Mouse (Mus musculus): Measurements from ENCODE around the gene Vav3. TPM values are rescaled to one million over a fixed set of nuclear protein-coding genes. Genes with fewer than 3 reads are reported as not detected.
A peak's percentile ranks its signal among the peaks of the same experiment; 100 is the strongest.
"Not testable (repeated sequence)": the region's sequence is repeated elsewhere in the genome, so short reads cannot be mapped to it uniquely, and the experiment has no call there.

The Vav3 gene
- total RNA-seq, 2 experiments from 2014 or later, result 2.2 to 3.3 TPM

DNA sequence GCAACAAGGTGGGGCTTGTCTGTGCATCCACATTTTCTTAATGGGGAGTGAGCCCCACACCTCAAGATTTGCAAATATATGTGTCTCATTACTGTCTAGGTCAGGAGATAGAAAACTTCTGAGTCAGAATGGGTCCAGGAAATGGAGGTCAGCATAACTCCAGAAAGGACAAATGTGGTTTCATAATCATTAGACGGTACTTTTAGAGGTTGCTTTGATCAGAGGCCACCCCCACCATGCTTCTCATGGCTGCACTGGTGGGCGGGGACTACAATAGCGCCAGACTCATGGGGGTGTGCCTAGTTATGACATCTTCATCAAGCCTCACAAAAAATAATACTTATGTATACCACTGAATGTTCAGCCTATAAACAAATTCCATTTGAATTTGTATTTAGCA, 103.6 kb downstream of the Vav3 start:
- DNase-seq, result no peak

DNA sequence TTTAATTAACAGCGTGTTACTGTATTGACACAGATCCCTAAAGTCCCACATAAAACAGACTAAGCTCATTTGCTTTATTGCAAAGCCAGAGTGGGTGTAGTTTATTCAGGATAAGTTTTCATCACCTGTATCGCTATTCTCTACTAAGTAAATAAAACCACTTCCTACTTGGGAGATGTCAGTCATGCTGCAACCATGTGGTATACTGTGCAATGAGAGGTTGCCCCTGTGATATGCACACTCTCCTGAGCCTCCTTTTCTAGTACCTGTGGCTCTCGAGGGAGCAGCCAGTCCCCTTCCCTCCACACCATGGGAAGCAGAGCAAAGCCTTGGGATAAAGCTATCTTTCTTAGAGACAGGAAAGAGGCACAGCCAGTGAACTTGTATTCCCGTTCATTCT, 106.5 kb downstream of the Vav3 start:
- no peak for DNase-seq

DNA sequence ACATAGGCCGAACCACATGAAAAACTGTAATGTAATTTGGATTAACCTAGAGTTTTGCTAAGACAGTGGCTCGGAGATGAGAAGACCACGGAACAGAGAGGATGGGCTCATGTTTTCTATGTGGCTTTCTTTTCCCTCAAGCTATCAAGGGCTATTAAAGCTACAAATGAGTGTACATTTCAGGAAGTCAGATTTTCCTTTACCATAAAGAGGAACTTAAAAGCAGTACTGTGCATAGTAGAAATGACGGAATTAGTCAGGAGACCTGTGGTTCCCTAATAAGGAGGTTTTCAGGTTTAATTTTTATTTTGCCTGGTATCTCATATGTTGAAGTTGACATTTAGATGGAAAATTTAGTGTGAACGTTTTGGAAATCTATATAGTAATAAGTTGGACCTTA, 107.8 kb downstream of the Vav3 start:
- not testable (repeated sequence) for DNase-seq

DNA sequence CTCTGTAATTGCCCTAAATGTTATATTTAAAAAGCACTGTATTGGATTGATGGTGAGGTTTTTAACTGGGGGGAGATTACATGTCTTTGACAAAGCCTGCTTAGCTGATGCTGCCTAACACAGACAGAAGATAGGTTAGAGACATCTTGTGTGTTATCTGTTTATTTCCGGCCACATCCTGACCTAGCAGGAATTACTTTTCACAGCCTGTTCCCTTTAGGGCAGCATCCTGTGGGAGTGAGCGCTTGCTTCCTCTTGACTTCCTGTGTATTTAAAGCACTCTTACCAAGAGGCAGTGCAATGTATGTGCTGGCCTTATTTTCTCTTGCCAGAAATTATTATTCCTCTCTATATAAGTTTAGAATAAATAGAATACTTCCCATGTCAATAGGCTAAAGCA, 111.5 kb downstream of the Vav3 start:
- no peak for DNase-seq

DNA sequence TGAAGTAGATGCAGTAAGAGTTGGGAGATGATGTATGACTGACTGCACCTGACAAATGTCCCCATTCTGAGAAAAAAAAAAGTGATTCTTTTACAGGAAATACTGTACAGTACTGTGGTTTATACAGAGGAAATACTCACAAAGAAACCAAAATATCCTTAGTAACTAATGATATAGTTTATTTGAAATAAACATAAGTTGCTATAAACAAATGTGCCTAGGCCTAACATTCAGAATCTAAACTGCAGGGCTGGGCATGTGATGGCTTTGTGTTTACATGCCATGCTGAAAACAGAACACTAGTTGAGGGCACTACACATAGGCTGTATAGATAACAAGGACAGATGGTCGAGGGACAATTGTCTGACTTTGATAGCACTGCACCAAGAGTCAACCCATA, 114.2 kb downstream of the Vav3 start:
- DNase-seq, result no peak

DNA sequence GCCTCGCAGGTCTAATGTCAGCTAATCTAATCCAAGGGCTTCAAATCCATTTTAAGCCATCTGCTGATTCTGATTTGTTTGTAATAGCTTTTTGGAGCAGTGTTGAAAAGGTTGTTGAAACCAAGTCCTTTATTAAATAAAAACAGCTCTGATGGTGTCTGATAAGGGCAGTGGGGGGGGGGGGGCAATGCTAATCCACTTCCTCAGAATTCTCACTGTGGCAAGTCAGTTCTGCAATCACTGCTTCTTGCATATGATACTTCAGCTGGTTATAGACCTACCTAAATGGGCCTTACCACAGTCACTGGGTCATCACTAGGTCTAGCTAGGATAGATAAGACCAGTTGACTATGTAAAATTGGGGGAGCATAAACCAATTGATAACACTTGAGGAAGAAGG, 115.9 kb downstream of the Vav3 start:
- DNase-seq, result no peak

DNA sequence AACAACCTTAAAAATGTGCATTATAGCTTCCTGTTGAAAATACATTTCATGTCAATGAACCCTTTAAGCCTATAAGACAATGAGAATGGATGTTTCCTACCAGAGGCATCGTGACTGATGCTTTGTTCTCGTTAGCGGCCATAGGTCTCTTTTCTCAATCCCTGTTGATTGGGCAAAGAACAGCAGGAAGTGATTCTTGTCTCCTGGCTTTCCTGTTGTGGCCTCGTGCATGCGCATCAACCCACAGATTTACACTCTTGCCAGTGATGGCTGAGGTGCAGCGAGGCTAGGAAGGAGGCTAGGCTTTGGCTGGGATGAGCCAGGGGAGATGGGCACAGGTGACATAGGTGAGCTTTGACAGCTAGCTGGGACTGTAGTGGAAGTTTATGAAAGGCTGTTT, 123.2 kb downstream of the Vav3 start:
- no peak for DNase-seq

DNA sequence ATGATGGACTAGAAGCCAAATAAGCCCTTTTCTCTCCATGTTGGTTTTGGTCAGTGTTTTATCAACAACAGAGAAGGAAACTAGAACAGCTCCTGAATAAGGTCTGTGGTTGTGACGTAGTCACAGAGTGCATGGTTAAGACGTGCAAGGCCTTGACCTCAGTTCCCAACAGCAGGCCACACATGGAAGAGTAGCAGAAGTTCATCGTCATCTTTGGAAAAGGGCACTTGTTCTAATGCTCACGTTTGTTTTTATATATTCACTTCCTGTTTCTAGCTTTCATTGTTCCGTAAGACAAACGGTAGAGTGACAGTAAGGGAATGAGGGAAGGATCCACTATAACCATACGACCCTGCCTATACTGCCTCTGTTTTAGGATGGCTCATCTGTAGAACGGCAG, 124.1 kb downstream of the Vav3 start:
- no peak for DNase-seq

DNA sequence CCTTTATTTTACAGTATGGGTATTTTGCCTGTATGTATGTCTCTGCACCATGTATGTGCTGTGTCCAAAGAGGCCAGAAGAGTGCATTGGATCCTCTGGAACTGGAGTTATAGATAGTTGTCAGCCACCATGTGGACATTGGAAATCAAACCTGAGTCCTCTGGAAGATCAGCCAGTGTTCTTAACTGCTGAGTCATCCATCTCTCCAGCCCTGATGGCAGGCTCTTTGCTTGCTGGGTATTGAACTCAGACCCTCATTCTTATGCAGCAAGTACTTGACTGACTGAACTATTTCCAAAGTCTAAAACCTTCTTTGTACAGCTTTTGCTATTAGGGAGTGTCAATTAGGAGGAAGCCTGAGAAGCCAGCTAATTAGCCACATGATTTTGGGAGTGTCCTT, 126.1 kb downstream of the Vav3 start:
- no peak for DNase-seq

DNA sequence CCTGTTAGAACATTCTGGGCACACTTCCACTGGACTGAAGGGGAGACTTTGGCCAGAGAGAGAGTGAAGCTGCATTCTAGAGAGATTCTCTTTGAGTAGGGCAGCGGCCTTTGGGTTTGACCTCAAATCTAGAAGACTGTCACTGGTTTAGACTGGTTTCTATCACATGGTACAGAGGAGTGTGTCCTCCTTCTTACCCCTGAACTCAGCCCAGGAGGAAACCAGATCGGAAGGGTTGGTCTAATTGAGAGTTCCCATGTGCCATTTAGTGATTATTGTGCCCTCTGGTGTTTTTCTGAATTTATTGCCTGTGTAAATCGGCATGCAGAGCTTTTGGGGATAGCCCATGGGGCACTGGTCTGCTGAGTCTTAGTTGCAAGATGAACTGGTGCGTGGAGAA, 126.8 kb downstream of the Vav3 start:
- no peak for DNase-seq

DNA sequence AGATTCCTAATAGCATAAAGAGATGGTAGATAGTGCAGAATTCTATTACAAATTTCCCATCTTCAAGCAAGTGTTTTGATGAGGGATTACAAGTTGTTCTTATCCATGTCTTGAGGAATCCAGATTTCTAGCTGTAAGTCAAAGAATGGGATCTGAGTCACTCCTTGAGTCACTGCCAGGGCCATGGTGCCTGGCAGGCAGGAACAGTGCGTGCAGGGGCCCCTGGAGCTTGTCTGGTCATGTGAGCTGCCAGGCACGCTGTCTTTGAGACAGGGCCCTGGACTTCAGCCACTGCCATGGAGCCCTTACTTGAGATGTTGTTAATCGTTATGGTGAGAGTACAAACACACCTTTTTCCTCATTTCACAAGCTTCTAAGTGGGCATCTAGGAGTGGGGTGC, 129.0 kb downstream of the Vav3 start:
- peak; percentile 71 to 87 for DNase-seq

DNA sequence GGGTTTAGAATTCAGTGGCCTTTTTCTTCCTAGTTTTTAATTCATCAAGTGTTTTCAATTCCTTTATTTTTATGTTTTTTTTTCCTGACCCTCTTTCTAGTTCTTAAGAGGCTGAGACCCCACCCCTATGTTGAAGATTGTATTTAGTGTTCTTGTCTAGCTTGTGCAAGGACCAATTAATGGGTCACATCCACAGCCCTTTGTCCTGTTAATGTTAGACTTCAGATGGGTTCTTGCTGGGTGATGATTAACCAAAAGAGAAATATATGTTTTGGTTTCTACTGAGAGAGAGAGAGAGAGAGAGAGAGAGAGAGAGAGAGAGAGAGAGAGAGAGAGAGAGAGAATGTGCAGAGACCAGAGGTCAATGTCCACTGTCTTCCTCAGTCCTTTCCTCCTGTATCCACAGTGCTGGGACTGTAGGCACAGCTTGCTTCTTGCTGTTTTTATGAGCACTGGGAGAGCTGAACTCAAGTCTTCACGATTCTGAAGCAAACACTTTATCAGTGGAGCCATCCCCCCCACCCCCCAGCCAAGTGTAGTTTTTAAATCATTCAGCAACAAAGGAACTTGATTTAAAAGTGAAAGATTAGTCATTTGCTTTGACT, 130.3 kb downstream of the Vav3 start:
- DNase-seq, result no peak

DNA sequence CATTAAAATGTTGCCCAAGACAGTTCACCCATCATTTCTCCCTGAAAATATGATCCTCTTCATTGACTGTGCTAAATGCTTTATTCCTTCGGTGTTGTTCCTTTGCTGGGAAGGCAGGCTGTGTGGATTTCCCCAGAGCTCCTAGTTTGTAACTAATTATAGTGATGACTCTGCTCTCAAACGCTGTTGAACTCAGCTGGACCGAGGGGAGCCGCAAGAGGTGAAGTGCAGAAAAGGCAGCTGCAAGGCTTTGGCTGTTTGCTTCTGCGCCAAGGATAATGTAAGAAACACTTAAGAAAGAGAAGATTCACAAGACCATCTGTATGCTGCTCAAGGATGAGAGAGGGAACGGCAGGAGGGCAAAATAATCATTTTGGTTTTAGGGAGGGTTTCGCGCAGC, 136.1 kb downstream of the Vav3 start:
- DNase-seq, result no peak

DNA sequence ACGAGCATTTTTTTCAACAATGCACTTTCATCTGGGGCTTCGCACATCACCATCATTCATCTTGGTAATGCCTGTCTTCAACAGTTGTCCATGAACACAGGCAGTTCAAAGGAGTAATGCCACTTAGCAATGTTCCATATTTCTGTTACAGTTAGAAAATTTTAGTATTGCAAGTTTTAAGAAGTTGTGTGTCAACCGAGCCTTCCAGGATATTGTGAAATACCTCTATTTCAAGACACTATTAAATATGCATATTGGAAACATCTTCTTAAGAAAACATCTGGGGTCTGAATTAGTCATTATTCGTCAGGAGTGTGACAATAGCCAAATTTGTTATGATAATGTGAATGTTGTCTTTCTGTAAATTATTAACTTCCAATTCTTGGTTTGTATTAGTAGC, 137.8 kb downstream of the Vav3 start:
- no peak for DNase-seq

DNA sequence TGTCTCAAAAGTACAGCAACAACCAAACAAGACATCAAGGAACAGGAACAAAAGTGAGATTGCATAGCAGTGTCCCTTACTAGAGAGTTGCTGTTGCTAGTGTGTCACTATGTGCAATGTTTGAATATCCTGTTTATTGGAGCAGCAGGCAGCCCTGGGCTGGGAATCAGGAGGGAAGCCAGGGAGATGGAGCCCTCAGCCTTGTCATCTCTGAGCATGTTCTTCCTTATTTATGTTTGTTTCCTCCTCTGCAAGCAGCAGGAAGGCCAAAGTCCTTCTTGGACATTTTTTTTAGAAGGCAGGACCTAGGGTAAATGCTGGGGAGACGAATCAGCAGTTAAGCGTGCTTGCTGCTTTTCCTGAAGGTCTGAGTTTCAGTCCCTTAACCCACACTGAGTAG, 140.2 kb downstream of the Vav3 start:
- peak in 1 of 2 experiments; percentile 10 for DNase-seq

DNA sequence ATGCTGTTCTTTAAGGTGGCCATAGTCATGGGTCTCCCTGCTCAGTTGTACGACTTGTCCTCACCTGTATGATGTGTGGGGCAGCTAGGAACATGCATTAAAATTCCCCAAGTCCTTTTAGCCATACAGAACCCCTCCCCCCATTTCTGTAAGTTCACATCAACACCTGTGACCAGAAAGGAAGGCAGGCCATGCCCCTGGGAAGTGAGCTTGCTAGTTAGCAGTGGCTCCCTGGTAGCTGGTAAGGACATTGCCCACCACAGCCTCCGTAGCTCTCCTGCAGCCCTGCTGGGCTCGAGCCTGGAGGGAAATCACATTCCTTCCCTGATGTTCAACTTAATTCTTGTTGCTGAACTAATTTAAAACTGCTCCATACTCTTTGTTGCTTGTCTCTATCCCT, 146.3 kb downstream of the Vav3 start:
- DNase-seq, result no peak

DNA sequence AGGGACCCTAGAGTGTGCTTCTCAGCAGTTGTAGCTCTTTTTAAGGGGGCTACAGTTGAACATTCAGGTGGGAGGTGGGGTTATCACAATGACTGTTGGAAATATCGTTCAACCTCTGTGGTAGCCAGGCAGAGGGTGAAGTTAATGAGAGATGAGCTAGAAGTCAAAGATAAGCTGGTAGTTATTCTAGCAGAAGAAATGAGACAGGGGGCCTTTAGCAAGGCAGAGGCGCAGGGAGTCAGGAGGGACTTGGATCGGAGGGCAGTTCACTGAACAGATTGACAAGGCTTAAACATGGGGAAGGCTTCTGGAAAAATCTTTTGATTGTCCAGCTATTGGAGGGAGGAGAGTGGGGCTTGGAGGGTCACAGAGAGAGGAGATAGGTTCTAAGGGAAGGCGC, 147.4 kb downstream of the Vav3 start:
- no peak for DNase-seq

DNA sequence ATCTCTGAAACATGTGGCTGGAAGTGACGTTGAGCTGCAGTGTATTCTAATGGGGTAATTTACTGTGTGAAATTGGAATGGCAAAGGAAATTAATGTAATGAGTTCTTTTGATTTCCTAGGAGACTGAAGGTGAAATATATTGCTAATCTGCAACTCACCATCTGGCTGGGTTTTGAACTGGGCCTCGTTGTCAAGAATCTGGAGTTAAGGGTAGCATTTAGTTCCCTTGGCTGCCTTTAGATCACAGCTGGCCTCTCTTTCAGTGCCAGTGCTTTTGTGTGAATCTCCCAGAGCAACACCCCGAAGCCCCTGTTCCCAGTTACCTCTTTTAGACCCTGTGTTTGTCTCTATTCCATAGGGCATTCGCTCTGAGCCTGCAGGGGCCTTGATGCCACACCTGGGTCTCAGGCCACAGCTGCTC, 148.3 kb downstream of the Vav3 start:
- no peak for DNase-seq

DNA sequence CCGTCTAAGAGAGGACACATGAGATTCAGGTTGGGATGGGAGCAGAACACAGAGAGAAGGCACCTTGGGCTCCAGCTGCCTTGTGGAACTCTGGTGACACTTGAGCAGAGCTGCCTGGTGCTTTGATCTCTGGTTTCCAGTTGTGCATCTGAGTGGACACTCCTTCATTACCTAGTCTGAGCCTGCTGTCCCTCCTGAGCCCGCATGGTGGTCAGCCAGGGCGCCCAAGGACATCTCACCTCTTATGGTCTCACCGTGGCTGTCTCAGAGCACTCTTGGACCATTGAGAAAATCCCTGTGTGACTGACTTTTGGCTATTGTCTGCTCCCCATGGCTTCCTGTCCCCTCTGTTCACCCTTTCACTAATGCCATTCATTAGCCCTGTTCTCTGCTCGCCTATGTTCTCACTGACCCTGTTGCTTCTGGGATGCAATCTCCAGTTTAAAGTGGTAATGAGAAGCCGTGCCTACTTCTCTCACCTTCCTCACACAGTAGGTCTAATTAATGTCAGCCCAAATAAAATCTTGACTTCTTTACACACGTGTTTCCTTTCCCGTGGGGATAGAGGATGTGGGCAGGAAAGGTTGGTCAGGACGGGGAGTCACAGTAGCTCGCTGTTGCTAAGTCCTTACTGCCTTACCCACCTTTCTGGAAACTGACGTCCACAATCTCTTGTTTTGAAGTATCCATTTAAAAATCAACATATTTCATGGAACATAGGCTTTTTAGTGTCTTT, 150.3 kb downstream of the Vav3 start:
- DNase-seq, result no peak

DNA sequence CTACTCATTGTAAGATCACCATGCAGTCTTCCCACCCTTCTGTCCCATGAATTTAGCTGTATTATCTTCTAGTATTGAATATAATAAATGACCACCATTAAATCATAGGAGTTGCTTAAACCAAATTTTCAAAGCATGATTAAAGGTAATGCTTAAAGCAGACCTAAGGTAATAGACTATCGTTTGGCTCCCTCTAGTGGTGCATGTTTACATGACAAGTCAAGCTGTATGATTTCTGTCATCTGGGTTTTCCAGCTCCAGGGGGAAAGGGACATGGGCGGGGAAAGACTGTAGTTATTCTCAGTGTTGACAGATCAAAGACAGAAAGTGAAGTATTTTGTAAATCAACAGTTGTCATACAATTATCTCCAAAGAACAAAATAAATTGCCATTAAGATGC, 151.1 kb downstream of the Vav3 start:
- DNase-seq, result peak; percentile 37 to 79

DNA sequence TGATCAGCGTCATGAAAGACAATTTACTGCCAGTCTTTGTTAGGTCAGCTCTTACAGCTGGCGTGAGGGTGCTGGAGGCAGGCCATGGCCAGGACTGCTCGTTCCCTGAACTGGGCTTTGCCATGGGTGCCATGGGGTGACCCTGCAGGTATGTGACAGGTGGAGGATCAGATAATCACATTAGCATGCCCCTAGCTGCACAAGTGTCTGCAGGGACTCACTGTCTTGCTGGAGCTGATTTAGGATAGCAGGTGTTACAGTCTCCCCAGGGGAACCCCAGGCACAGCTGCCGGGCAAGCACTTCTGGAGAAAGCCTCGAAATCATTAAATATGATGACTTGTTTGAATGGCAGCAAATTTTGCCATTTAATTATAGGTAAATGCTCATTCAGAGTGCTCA, 156.0 kb downstream of the Vav3 start:
- no peak for DNase-seq

DNA sequence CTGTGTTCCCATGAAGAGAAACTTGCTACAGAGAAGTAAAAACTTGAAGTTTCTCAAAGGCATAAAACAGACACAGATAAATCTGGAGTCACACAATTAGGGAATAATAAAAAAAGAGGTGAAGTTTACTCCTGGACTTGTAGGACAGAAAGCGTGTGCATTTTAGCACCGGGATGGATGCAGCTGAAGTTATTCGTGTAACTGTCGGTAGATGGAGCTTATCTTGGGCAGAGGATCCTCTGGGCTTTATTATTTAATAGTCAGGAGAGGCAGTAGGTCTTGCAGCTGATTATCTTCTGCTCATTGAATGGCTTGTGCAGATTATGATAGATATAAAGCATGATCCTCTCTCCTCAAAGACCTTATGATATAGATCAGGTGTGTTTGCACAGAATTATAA, 156.6 kb downstream of the Vav3 start:
- DNase-seq, result no peak

DNA sequence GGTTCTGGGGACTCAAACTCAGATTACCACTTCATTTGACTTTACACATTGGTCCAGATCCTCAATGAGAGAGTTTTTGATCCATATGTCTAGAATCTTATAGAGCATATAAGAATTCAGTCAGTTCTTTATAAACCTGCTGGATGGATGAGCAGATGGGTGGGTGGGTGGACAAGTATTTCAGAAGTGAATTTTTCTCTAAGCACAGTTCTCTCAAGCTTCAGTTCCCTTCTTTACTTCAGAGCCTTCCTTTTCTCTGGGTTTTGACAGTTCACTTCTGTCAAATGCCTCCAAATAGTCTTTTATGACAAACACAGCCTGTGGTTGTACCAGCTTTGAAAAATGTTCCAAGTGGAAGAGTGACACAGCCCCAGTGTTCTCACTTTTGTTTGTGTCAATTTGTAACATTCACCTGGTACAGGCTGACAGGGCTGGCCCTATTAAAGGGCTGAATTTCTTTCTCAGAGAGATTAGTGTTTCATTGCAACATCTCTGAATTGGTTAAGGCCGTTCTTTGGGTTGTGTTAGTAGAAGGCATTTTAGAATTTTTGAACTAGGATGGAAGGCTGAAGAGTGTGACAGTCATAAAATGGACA, 159.5 kb downstream of the Vav3 start:
- DNase-seq, result no peak

DNA sequence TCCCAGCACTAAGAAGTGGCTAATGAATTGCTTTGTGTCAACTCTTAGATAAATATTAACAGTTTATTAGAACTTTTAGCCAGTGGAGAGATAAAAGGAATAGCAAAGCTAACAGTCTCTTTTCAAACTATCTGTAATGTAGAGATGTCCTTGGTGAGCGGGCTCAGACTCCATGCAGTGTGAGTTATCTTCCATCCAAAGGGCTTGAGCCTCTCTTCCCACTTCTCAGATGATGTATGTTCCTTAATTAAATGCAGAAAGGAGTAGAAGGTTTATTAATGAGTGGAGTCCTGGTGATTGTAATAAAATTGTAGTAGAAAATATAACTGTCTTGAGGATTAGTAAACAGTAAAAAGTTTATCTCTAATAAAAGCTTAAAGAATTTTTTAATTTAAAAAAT, 169.3 kb downstream of the Vav3 start:
- no peak for DNase-seq

Measured in adrenal gland, postnatal 36 days (tissue).